Mouse (Mus musculus): ENCODE measurements around the gene Cd28. TPM values are rescaled to one million over a fixed set of nuclear protein-coding genes. Genes with fewer than 3 reads are reported as not detected.

Gene Cd28
- total and polyA plus RNA-seq, 2 experiments from 2014 or later, result 0.11 to 0.48 TPM

DNA sequence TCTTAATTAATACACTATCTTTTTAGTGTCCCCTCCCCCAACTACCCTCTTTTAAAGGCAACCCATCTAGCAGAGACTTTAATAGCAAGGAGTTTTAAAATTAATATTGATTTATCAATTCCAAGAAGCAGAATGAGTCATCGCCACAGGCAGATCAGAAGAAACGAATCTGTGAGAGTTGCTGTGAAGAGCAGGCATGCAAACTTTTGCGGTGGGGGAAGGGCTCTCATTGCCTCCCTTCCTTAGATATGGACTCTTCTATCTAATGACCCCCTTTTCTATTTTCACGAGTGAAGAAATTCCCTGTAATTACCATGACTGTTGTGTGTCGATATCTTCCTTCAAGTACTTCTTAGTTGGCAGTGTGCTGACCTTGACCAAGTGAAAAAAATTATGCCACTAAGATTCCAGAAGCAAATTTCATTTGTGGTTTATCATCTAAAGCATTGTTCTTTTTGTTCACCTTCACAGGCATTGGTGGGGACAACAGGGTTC is 32.8 kb downstream of the Cd28 start:
- no peak overlapping the region for H3K4me3 ChIP-seq (ENCODE audit: low read depth, low read length)
- ATAC-seq (ENCODE audit: insufficient read depth, low read depth) (no peak), DNase-seq (ENCODE audit: low spot score) (no peak)
- H3K27me3 ChIP-seq (ENCODE audit: control insufficient read depth, insufficient read depth, low read length), result no peaks in the 10 kb centered on the region
- H3K9ac ChIP-seq (replicated peaks; ENCODE audit: low read depth, low read length), result no peak overlapping the region
- H3K4me2 ChIP-seq (ENCODE audit: low read depth, low read length), result no peak overlapping the region; the same call in 1 of the 2 replicates
- H3K27ac ChIP-seq (ENCODE audit: low read depth), result no peak overlapping the region
- H3K4me1 ChIP-seq (ENCODE audit: control insufficient read depth, insufficient read depth), result peaks cover 9% of the 10 kb centered on the region
- TF ChIP-seq CTCF (IDR thresholded peaks at IDR 0.05; ENCODE audit: low read depth) (no peak), EP300 (IDR thresholded peaks at IDR 0.05; ENCODE audit: low read depth) (no peak)
- 48% methylated on average over 5 of the region's 5 CpGs for WGBS
- no peaks in the 10 kb centered on the region for H3K36me3 ChIP-seq (replicated peaks; ENCODE audit: control insufficient read depth, insufficient read depth, low read length)
- H3K9me3 ChIP-seq (replicated peaks; ENCODE audit: control insufficient read depth, low read length), result no peaks in the 10 kb centered on the region

DNA sequence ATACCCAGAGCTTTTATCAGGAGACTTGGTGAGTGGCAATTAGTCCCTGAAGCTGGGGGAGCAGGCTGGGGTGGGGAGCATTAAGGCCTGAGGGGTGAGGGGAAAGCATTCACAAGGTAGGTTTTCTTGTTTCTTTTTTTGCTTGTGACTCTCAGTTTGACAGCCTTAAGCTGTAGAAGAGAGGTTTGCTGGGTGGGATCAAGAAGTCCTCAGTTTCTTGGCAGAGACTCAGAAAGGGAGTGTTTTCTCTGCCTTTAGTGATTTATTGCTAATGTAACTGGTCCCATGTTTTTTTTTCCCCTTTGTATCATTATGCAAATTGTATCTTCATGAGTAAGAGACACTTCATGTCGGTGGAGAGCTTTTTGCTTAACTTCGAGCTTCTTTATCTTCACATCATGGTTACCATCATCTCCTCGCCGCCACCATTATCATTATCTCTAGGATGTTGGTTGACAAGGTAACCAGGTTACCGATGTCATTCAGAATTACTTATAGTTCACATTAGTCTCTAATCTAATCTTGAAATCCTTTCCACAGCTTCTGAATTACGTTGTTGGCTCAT is 33.7 kb downstream of the Cd28 start:
- Histone ChIP-seq H3K4me1 (ENCODE audit: control insufficient read depth, insufficient read depth) (peaks cover 9% of the 10 kb centered on the region), H3K27me3 (ENCODE audit: control insufficient read depth, insufficient read depth, low read length) (no peaks in the 10 kb centered on the region), H3K27ac (ENCODE audit: low read depth) (no peak overlapping the region), H3K9me3 (replicated peaks; ENCODE audit: control insufficient read depth, low read length) (no peaks in the 10 kb centered on the region), H3K4me2 (ENCODE audit: low read depth, low read length) (no peak overlapping the region), H3K4me3 (ENCODE audit: low read depth, low read length) (no peak overlapping the region), H3K36me3 (replicated peaks; ENCODE audit: control insufficient read depth, insufficient read depth, low read length) (no peaks in the 10 kb centered on the region), H3K9ac (replicated peaks; ENCODE audit: low read depth, low read length) (no peak overlapping the region)
- DNase-seq (ENCODE audit: low spot score), result no peak
- TF ChIP-seq EP300 (IDR thresholded peaks at IDR 0.05; ENCODE audit: low read depth) (no peak), CTCF (IDR thresholded peaks at IDR 0.05; ENCODE audit: low read depth) (no peak)
- no peak for ATAC-seq (ENCODE audit: insufficient read depth, low read depth)
- 83% methylated on average over 6 of the region's 6 CpGs for WGBS

GRCm38 (mm10) chr1:60751011-60751410 is 34.4 kb downstream of the Cd28 start:
- DNase-seq (ENCODE audit: low spot score) (no peak), ATAC-seq (ENCODE audit: insufficient read depth, low read depth) (no peak)
- no peak overlapping the region for H3K4me3 ChIP-seq (ENCODE audit: low read depth, low read length)
- no peak overlapping the region for H3K9ac ChIP-seq (replicated peaks; ENCODE audit: low read depth, low read length)
- no peaks in the 10 kb centered on the region for H3K9me3 ChIP-seq (replicated peaks; ENCODE audit: control insufficient read depth, low read length)
- H3K4me2 ChIP-seq (ENCODE audit: low read depth, low read length), result no peak overlapping the region
- WGBS, result 91% methylated on average over 4 of the region's 4 CpGs
- H3K36me3 ChIP-seq (replicated peaks; ENCODE audit: control insufficient read depth, insufficient read depth, low read length), result no peaks in the 10 kb centered on the region
- peaks cover 9% of the 10 kb centered on the region for H3K4me1 ChIP-seq (ENCODE audit: control insufficient read depth, insufficient read depth)
- TF ChIP-seq CTCF (IDR thresholded peaks at IDR 0.05; ENCODE audit: low read depth) (no peak), EP300 (IDR thresholded peaks at IDR 0.05; ENCODE audit: low read depth) (no peak)
- no peaks in the 10 kb centered on the region for H3K27me3 ChIP-seq (ENCODE audit: control insufficient read depth, insufficient read depth, low read length)
- no peak overlapping the region for H3K27ac ChIP-seq (ENCODE audit: low read depth)

GRCm38 (mm10) chr1:60752986-60753385 is 36.4 kb downstream of the Cd28 start:
- H3K27ac ChIP-seq (ENCODE audit: low read depth), result no peak overlapping the region
- H3K9ac ChIP-seq (replicated peaks; ENCODE audit: low read depth, low read length), result no peak overlapping the region
- no peak for TF ChIP-seq EP300 (IDR thresholded peaks at IDR 0.05; ENCODE audit: low read depth)
- no peak for TF ChIP-seq CTCF (IDR thresholded peaks at IDR 0.05; ENCODE audit: low read depth)
- ATAC-seq (ENCODE audit: insufficient read depth, low read depth), result no peak
- H3K4me2 ChIP-seq (ENCODE audit: low read depth, low read length), result no peak overlapping the region
- no peak for DNase-seq (ENCODE audit: low spot score)
- no peaks in the 10 kb centered on the region for H3K27me3 ChIP-seq (ENCODE audit: control insufficient read depth, insufficient read depth, low read length)
- 71% methylated on average over 1 of the region's 1 CpGs for WGBS
- no peak overlapping the region for H3K4me3 ChIP-seq (ENCODE audit: low read depth, low read length)
- H3K36me3 ChIP-seq (replicated peaks; ENCODE audit: control insufficient read depth, insufficient read depth, low read length), result no peaks in the 10 kb centered on the region
- no peaks in the 10 kb centered on the region for H3K9me3 ChIP-seq (replicated peaks; ENCODE audit: control insufficient read depth, low read length)
- peaks cover 9% of the 10 kb centered on the region for H3K4me1 ChIP-seq (ENCODE audit: control insufficient read depth, insufficient read depth)

- H3K4me1 ChIP-seq (ENCODE audit: control insufficient read depth, insufficient read depth), result peaks cover 7% of the 10 kb centered on the region
- no peaks in the 10 kb centered on the region for H3K9me3 ChIP-seq (replicated peaks; ENCODE audit: control insufficient read depth, low read length)
- ATAC-seq (ENCODE audit: insufficient read depth, low read depth) (no peak), DNase-seq (ENCODE audit: low spot score) (no peak)
- no peak overlapping the region for H3K4me2 ChIP-seq (ENCODE audit: low read depth, low read length)
- H3K27ac ChIP-seq (ENCODE audit: low read depth), result no peak overlapping the region
- no peaks in the 10 kb centered on the region for H3K27me3 ChIP-seq (ENCODE audit: control insufficient read depth, insufficient read depth, low read length)
- H3K9ac ChIP-seq (replicated peaks; ENCODE audit: low read depth, low read length), result no peak overlapping the region
- TF ChIP-seq EP300 (IDR thresholded peaks at IDR 0.05; ENCODE audit: low read depth) (no peak), CTCF (IDR thresholded peaks at IDR 0.05; ENCODE audit: low read depth) (no peak)
- no peak overlapping the region for H3K4me3 ChIP-seq (ENCODE audit: low read depth, low read length)
- no peaks in the 10 kb centered on the region for H3K36me3 ChIP-seq (replicated peaks; ENCODE audit: control insufficient read depth, insufficient read depth, low read length)
- WGBS, result 88% methylated on average over 12 of the region's 12 CpGs
Observed at GRCm38 (mm10) chr1:60753981-60754380, 37.4 kb downstream of the Cd28 start.

Measured in heart, postnatal 0 days (tissue).